Mouse (Mus musculus) lung, postnatal 0 days (tissue): ENCODE results near the gene Vcan. TPM values are rescaled to one million over a fixed set of nuclear protein-coding genes. Genes with fewer than 3 reads are reported as not detected.

Source experiments
- ATAC-seq: fragments of 200-750 bp; cut with Nextera tagmentation; 2 replicates; pipeline ENCODE4 v1.8.0; 2017; ENCODE audit warnings: moderate library complexity
- DNase-seq: peaks from one replicate; pipeline ENCODE4 v3.0.0-alpha.2; 2016; ENCODE audit warnings: low spot score
- H3K27ac ChIP-seq: fragments of 300-500 bp; sonication (generic); 2 replicates; pipeline ENCODE4 v1.5.1; 2014; ENCODE audit warnings: antibody characterized with exemption, mild to moderate bottlenecking, low read length, mixed read lengths
- H3K27me3 ChIP-seq: fragments of 300-500 bp; sonication (generic); replicated peaks from 2 replicates; pipeline ENCODE4 v1.6.1; 2014; ENCODE audit warnings: low read length, mixed read lengths; ENCODE audit not compliant: insufficient read depth
- H3K36me3 ChIP-seq: fragments of 300-500 bp; sonication (generic); 2 replicates; pipeline ENCODE4 v1.6.1; 2014; ENCODE audit warnings: low read length, mixed read lengths; ENCODE audit not compliant: insufficient read depth
- H3K4me1 ChIP-seq: fragments of 300-500 bp; sonication (generic); 2 replicates; pipeline ENCODE4 v1.6.1; 2014; ENCODE audit warnings: antibody characterized with exemption, low read depth, low read length, mixed read lengths; ENCODE audit not compliant: insufficient read depth
- H3K4me2 ChIP-seq: fragments of 300-500 bp; sonication (generic); replicated peaks from 2 replicates; pipeline ENCODE4 v1.6.1; 2014; ENCODE audit warnings: low read depth, mild to moderate bottlenecking, low read length, moderate library complexity, mixed read lengths
- H3K4me3 ChIP-seq: fragments of 300-500 bp; sonication (generic); 2 replicates; pipeline ENCODE4 v1.5.1; 2014; ENCODE audit warnings: low read depth, low read length
- H3K9ac ChIP-seq: fragments of 300-500 bp; sonication (generic); replicated peaks from 2 replicates; pipeline ENCODE4 v1.6.1; 2014; ENCODE audit warnings: low read depth, mild to moderate bottlenecking
- H3K9me3 ChIP-seq: fragments of 300-500 bp; sonication (generic); 2 replicates; pipeline ENCODE4 v1.6.1; 2016; ENCODE audit warnings: low read length, mixed read lengths
- CTCF ChIP-seq: IDR thresholded peaks from 2 replicates; pipeline ENCODE4 v1.5.1; 2016; ENCODE audit warnings: antibody characterized with exemption, mild to moderate bottlenecking
- EP300 ChIP-seq: IDR thresholded peaks from 2 replicates; pipeline ENCODE4 v1.6.1; 2016; ENCODE audit warnings: antibody characterized with exemption, mild to moderate bottlenecking, control low read depth
- WGBS: fragments of 180-500 bp; shearing (Covaris S2); extraction: QIAGEN DNeasy Blood & Tissue Kit; methylation state at CpG from one replicate; pipeline ENCODE4 v1.1.7; 2014; 5-methylcytosine and 5-hydroxymethylcytosine counted together
- polyA plus RNA-seq: library from polyadenylated mRNA; unstranded; fragments of >200 nt; fragmentation: Nextera tagmentation; extraction: Ambion mirVana; gene quantifications from 2 replicates; pipeline ENCODE4 v1.2.1, GENCODE M21; 2015

Vcan gene
- polyA plus RNA-seq, 1 experiment from 2014 or later = 12.1 TPM

GRCm38 (mm10) chr13:89702395-89702794, 39.9 kb downstream of the Vcan start:
- DNase-seq = no peak
- WGBS = 87% methylated on average over 4 of the region's 4 CpGs
- TF ChIP-seq CTCF = peak; percentile 30
- no peak for TF ChIP-seq EP300
- H3K4me2 ChIP-seq = no peak overlapping the region
- no peak overlapping the region for H3K27ac ChIP-seq
- no peak for ATAC-seq
- no peak overlapping the region for H3K4me3 ChIP-seq
- H3K27me3 ChIP-seq = no peaks in the 10 kb centered on the region
- H3K36me3 ChIP-seq = no peaks in the 10 kb centered on the region
- no peak overlapping the region for H3K9ac ChIP-seq
- no peaks in the 10 kb centered on the region for H3K4me1 ChIP-seq
- H3K9me3 ChIP-seq = no peaks in the 10 kb centered on the region

- no peak overlapping the region for H3K9ac ChIP-seq
- WGBS = 77% methylated on average over 2 of the region's 2 CpGs
- H3K27ac ChIP-seq = no peak overlapping the region
- no peaks in the 10 kb centered on the region for H3K9me3 ChIP-seq
- no peak overlapping the region for H3K4me2 ChIP-seq
- H3K4me3 ChIP-seq = no peak overlapping the region
- no peaks in the 10 kb centered on the region for H3K36me3 ChIP-seq
- H3K27me3 ChIP-seq = no peaks in the 10 kb centered on the region
- no peaks in the 10 kb centered on the region for H3K4me1 ChIP-seq
- DNase-seq (no peak), ATAC-seq (no peak)
- TF ChIP-seq EP300 (no peak), CTCF (no peak)
Measured at GRCm38 (mm10) chr13:89699998-89700555, 42.2 kb downstream of the Vcan start.

GRCm38 (mm10) chr13:89692597-89692996, 49.7 kb downstream of the Vcan start:
- Histone ChIP-seq H3K36me3 (no peaks in the 10 kb centered on the region), H3K9ac (no peak overlapping the region), H3K4me3 (no peak overlapping the region), H3K9me3 (no peaks in the 10 kb centered on the region), H3K27me3 (no peaks in the 10 kb centered on the region), H3K4me2 (no peak overlapping the region), H3K4me1 (no peaks in the 10 kb centered on the region), H3K27ac (no peak overlapping the region)
- DNase-seq (no peak), ATAC-seq (no peak)
- TF ChIP-seq CTCF = no peak
- TF ChIP-seq EP300 = no peak
- 80% methylated on average over 1 of the region's 1 CpGs for WGBS

GRCm38 (mm10) chr13:89683490-89683889, 58.8 kb downstream of the Vcan start:
- no peaks in the 10 kb centered on the region for H3K36me3 ChIP-seq
- no peak for DNase-seq
- ATAC-seq = no peak
- H3K27me3 ChIP-seq = no peaks in the 10 kb centered on the region
- TF ChIP-seq EP300 (no peak), CTCF (no peak)
- no peak overlapping the region for H3K27ac ChIP-seq
- no peak overlapping the region for H3K4me3 ChIP-seq
- WGBS = 87% methylated on average over 3 of the region's 3 CpGs
- no peaks in the 10 kb centered on the region for H3K9me3 ChIP-seq
- no peaks in the 10 kb centered on the region for H3K4me1 ChIP-seq
- H3K9ac ChIP-seq = no peak overlapping the region
- no peak overlapping the region for H3K4me2 ChIP-seq

GRCm38 (mm10) chr13:89682254-89682653, 60.1 kb downstream of the Vcan start:
- no peak overlapping the region for H3K4me3 ChIP-seq
- DNase-seq (no peak), ATAC-seq (no peak)
- 74% methylated on average over 7 of the region's 7 CpGs for WGBS
- H3K9me3 ChIP-seq = no peaks in the 10 kb centered on the region
- TF ChIP-seq EP300 = no peak
- TF ChIP-seq CTCF = no peak
- H3K4me2 ChIP-seq = no peak overlapping the region
- no peaks in the 10 kb centered on the region for H3K36me3 ChIP-seq
- no peak overlapping the region for H3K27ac ChIP-seq
- no peak overlapping the region for H3K9ac ChIP-seq
- no peaks in the 10 kb centered on the region for H3K4me1 ChIP-seq
- no peaks in the 10 kb centered on the region for H3K27me3 ChIP-seq

GRCm38 (mm10) chr13:89679756-89680155, 62.6 kb downstream of the Vcan start:
- no peak for DNase-seq
- H3K9ac ChIP-seq = no peak overlapping the region
- no peaks in the 10 kb centered on the region for H3K36me3 ChIP-seq
- H3K27ac ChIP-seq = no peak overlapping the region
- no peak overlapping the region for H3K4me2 ChIP-seq
- WGBS = 91% methylated on average over 6 of the region's 6 CpGs
- TF ChIP-seq CTCF (no peak), EP300 (no peak)
- no peak overlapping the region for H3K4me3 ChIP-seq
- no peaks in the 10 kb centered on the region for H3K27me3 ChIP-seq
- H3K4me1 ChIP-seq = no peaks in the 10 kb centered on the region
- H3K9me3 ChIP-seq = no peaks in the 10 kb centered on the region
- ATAC-seq = no peak

- ATAC-seq = no peak
- Histone ChIP-seq H3K9me3 (no peaks in the 10 kb centered on the region), H3K4me2 (no peak overlapping the region), H3K27me3 (no peaks in the 10 kb centered on the region), H3K4me1 (no peaks in the 10 kb centered on the region), H3K27ac (no peak overlapping the region), H3K4me3 (no peak overlapping the region), H3K36me3 (no peaks in the 10 kb centered on the region), H3K9ac (no peak overlapping the region)
- 74% methylated on average over 3 of the region's 3 CpGs for WGBS
- TF ChIP-seq EP300 = no peak
- no peak for TF ChIP-seq CTCF
- DNase-seq = no peak
Measured at GRCm38 (mm10) chr13:89670505-89670904, 71.8 kb downstream of the Vcan start.
